Mouse (Mus musculus) intestine, embryonic 14.5 days (tissue): Measurements from ENCODE around the gene Gpr3. TPM values are rescaled to one million over a fixed set of nuclear protein-coding genes. Genes with fewer than 3 reads are reported as not detected.

Source experiments
- ATAC-seq: fragments of 200-750 bp; cut with Nextera tagmentation; replicated peaks from 2 replicates; pipeline ENCODE4 v1.8.0; 2017; ENCODE audit warnings: low read depth, moderate number of reproducible peaks, moderate TSS enrichment, moderate library complexity; ENCODE audit not compliant: low FRiP score, low TSS enrichment
- DNase-seq: peaks from one replicate; pipeline ENCODE4 v3.0.0-alpha.2; 2018; ENCODE audit warnings: low spot score
- H3K27ac ChIP-seq: fragments of 300-500 bp; sonication (generic); 2 replicates; pipeline ENCODE4 v1.5.1; 2014; ENCODE audit warnings: low read depth, mild to moderate bottlenecking, control low read depth
- H3K27me3 ChIP-seq: fragments of 300-500 bp; sonication (generic); replicated peaks from 2 replicates; pipeline ENCODE4 v1.6.1; 2014; ENCODE audit warnings: low read length, control low read depth; ENCODE audit not compliant: control insufficient read depth, insufficient read depth
- H3K36me3 ChIP-seq: fragments of 300-500 bp; sonication (generic); 2 replicates; pipeline ENCODE4 v1.6.1; 2014; ENCODE audit warnings: low read length, control low read depth; ENCODE audit not compliant: control insufficient read depth, insufficient read depth
- H3K4me1 ChIP-seq: fragments of 300-500 bp; sonication (generic); replicated peaks from 2 replicates; pipeline ENCODE4 v1.6.1; 2014; ENCODE audit warnings: low read length, control low read depth, mixed read lengths; ENCODE audit not compliant: control insufficient read depth, insufficient read depth
- H3K4me2 ChIP-seq: fragments of 300-500 bp; sonication (generic); 2 replicates; pipeline ENCODE4 v1.6.1; 2014; ENCODE audit warnings: low read length
- H3K4me3 ChIP-seq: fragments of 300-500 bp; sonication (generic); 2 replicates; pipeline ENCODE4 v1.5.1; 2014; ENCODE audit warnings: low read depth, low read length, control low read depth, mixed read lengths
- H3K9ac ChIP-seq: fragments of 300-500 bp; sonication (generic); 2 replicates; pipeline ENCODE4 v1.6.1; 2014; ENCODE audit warnings: mild to moderate bottlenecking, low read length
- H3K9me3 ChIP-seq: fragments of 300-500 bp; sonication (generic); 2 replicates; pipeline ENCODE4 v1.6.1; 2016; ENCODE audit warnings: low read length, control low read depth; ENCODE audit not compliant: control insufficient read depth
- whole genome bisulfite sequencing: fragments of 180-500 bp; shearing (Covaris S2); extraction: QIAGEN DNeasy Blood & Tissue Kit; methylation state at CpG from one replicate; pipeline ENCODE4 v1.1.7; 2014; 5-methylcytosine and 5-hydroxymethylcytosine counted together
- polyA plus RNA-seq: library from polyadenylated mRNA; unstranded; fragments of >200 nt; fragmentation: Nextera tagmentation; extraction: Ambion mirVana; gene quantifications from 2 replicates; pipeline ENCODE4 v1.2.1, GENCODE M21; 2014

Gpr3 gene
- polyA plus RNA-seq, 1 experiment from 2014 or later, result not detected

DNA sequence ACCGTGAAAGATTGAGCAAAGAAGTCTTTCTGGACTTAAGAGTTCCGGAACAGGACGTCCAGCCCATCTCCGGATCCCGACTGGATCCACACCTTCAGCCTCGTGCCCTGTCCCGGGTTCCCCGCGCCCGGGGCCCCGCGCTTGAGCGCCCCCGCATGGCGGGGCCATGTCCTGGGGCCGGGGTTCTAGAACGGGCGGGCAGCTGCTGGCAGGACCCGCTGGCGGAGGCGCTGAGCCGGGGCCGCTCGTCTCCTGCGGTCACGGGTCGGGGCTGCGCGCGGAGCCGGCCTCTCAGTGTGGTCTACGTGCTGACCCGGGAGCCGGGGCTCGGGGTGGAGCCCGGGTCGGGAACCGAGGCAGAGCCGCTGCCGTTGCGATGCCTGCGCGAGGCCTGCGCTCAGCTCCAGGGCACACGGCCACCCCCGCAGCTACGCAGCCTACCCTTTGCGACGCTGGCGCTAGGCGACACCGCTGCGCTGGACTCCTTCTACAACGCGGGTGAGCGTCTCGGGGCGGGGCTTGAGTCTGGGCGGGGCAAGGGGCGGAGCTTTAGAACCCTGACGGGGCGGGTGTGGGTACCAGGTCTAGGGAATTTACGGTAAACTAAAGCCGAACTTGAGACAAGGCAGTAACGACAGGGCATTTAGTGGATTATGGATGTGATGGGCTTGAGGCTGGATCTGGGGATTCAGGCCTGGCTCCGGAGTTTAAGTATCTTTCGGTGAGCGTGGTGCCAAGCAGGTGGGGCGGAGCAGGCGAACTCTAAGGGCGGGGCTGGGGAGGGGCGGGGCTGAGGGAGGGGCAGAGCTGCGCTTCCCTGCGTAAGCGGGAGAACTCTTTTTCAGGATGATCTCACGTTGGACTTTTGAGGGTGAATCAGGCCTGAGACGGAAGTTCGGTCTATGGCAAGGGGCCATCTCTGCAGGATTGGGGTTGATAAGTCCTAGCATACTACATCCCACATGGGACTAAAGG, 28.9 kb upstream of the Gpr3 start:
- Histone ChIP-seq H3K4me3 (peak overlapping the region; percentile 61), H3K36me3 (no peaks in the 10 kb centered on the region), H3K27me3 (peaks cover 13% of the 10 kb centered on the region; the same call in 1 of the 2 replicates), H3K9ac (peak overlapping the region; percentile 62), H3K9me3 (no peaks in the 10 kb centered on the region), H3K4me2 (peak overlapping the region; percentile 90), H3K27ac (peak overlapping the region; percentile 54; the same call in 1 of the 2 replicates), H3K4me1 (peaks cover 11% of the 10 kb centered on the region; the same call in 1 of the 2 replicates)
- ATAC-seq, result peak; percentile 91
- DNase-seq, result peak; percentile 99
- WGBS, result under 1% methylated on average over 77 of the region's 78 CpGs

GRCm38 (mm10) chr4:133240490-133240921, 28.2 kb upstream of the Gpr3 start, which contains the start of gene Map3k6:
Gene Map3k6 (plus strand): TSS chr4:133240818.
- Histone ChIP-seq H3K27ac (peak within 1 kb of the TSS; percentile 54; the same call in 1 of the 2 replicates), H3K27me3 (peaks cover 9% of the 10 kb centered on the region; the same call in 1 of the 2 replicates), H3K4me3 (peak within 1 kb of the TSS; percentile 61), H3K9ac (peak within 1 kb of the TSS; percentile 62), H3K9me3 (no peaks in the 10 kb centered on the region), H3K4me2 (peak within 1 kb of the TSS; percentile 90), H3K4me1 (peaks cover 11% of the 10 kb centered on the region; the same call in 1 of the 2 replicates), H3K36me3 (no peaks in the 10 kb centered on the region)
- ATAC-seq (peak; percentile 61), DNase-seq (peak; percentile 82)
- WGBS, result 5% methylated on average over 16 of the region's 16 CpGs

DNA sequence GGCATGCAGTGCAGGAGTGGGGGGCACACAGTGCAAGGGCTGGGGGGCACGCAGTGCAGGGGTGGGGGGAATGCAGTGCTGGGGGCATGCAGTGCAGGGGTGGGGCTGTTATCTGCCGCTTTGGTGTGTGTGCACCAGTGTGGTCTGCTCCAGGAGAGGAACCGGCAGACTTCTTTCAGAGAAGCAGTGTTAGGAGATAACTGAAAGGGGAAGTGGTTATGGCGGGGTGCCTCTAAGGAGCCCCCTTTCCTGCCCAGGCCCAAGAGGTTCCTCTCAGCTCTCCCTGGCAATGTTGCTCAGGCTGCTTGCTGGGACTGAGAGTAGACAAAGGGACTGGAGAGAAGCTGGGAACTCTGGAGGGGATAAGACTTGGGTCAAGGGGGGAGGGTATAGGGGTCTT, 25.6 kb upstream of the Gpr3 start:
- DNase-seq, result no peak

GRCm38 (mm10) chr4:133235415-133235814, 23.1 kb upstream of the Gpr3 start:
- Histone ChIP-seq H3K27me3 (no peaks in the 10 kb centered on the region), H3K27ac (no peak overlapping the region), H3K4me1 (0 out of 2 replicates have a peak, but pooled peaks cover under 1% of the 10 kb centered on the region), H3K9ac (no peak overlapping the region), H3K9me3 (no peaks in the 10 kb centered on the region), H3K36me3 (no peaks in the 10 kb centered on the region), H3K4me2 (no peak overlapping the region), H3K4me3 (no peak overlapping the region)
- DNase-seq (no peak), ATAC-seq (no peak)
- 69% methylated on average over 5 of the region's 5 CpGs for WGBS

More for the DNA sequence above, 25.6 kb upstream of the Gpr3 start:
- H3K27me3 ChIP-seq, result peaks cover 5% of the 10 kb centered on the region; the same call in 1 of the 2 replicates
- H3K27ac ChIP-seq, result no peak overlapping the region
- no peaks in the 10 kb centered on the region for H3K36me3 ChIP-seq
- H3K4me2 ChIP-seq, result no peak overlapping the region
- no peak overlapping the region for H3K4me3 ChIP-seq
- no peak overlapping the region for H3K9ac ChIP-seq
- no peak for ATAC-seq
- H3K4me1 ChIP-seq, result peaks cover 11% of the 10 kb centered on the region; the same call in 1 of the 2 replicates
- no peaks in the 10 kb centered on the region for H3K9me3 ChIP-seq
- 66% methylated on average over 4 of the region's 4 CpGs for WGBS

GRCm38 (mm10) chr4:133234771-133235170, 22.4 kb upstream of the Gpr3 start:
- WGBS, result 55% methylated on average over 5 of the region's 5 CpGs

GRCm38 (mm10) chr4:133233285-133233976, 21.1 kb upstream of the Gpr3 start:
- H3K9me3 ChIP-seq, result no peaks in the 10 kb centered on the region
- H3K9ac ChIP-seq, result no peak overlapping the region
- H3K4me2 ChIP-seq, result no peak overlapping the region
- no peaks in the 10 kb centered on the region for H3K4me1 ChIP-seq
- no peaks in the 10 kb centered on the region for H3K36me3 ChIP-seq
- ATAC-seq, result no peak
- WGBS, result 33% methylated on average over 10 of the region's 10 CpGs
- no peaks in the 10 kb centered on the region for H3K27me3 ChIP-seq
- no peak for DNase-seq
- no peak overlapping the region for H3K4me3 ChIP-seq
- H3K27ac ChIP-seq, result no peak overlapping the region

More at GRCm38 (mm10) chr4:133234771-133235170, 22.4 kb upstream of the Gpr3 start:
- no peak overlapping the region for H3K27ac ChIP-seq
- ATAC-seq (no peak), DNase-seq (no peak)
- H3K4me3 ChIP-seq, result no peak overlapping the region
- H3K9me3 ChIP-seq, result no peaks in the 10 kb centered on the region
- no peaks in the 10 kb centered on the region for H3K4me1 ChIP-seq
- no peak overlapping the region for H3K9ac ChIP-seq
- H3K36me3 ChIP-seq, result no peaks in the 10 kb centered on the region
- H3K4me2 ChIP-seq, result no peak overlapping the region
- no peaks in the 10 kb centered on the region for H3K27me3 ChIP-seq

GRCm38 (mm10) chr4:133229582-133229981, 17.2 kb upstream of the Gpr3 start:
- 75% methylated on average over 8 of the region's 8 CpGs for WGBS
- no peaks in the 10 kb centered on the region for H3K36me3 ChIP-seq
- no peaks in the 10 kb centered on the region for H3K9me3 ChIP-seq
- no peak overlapping the region for H3K27ac ChIP-seq
- no peak overlapping the region for H3K4me2 ChIP-seq
- H3K4me1 ChIP-seq, result no peaks in the 10 kb centered on the region
- H3K4me3 ChIP-seq, result no peak overlapping the region
- no peaks in the 10 kb centered on the region for H3K27me3 ChIP-seq
- no peak overlapping the region for H3K9ac ChIP-seq
- ATAC-seq, result no peak
- DNase-seq, result no peak

GRCm38 (mm10) chr4:133227636-133228035, 15.3 kb upstream of the Gpr3 start:
- Histone ChIP-seq H3K4me2 (no peak overlapping the region), H3K9me3 (no peaks in the 10 kb centered on the region), H3K27ac (no peak overlapping the region), H3K27me3 (no peaks in the 10 kb centered on the region), H3K4me1 (no peaks in the 10 kb centered on the region; the same call in 1 of the 2 replicates), H3K36me3 (no peaks in the 10 kb centered on the region), H3K9ac (no peak overlapping the region), H3K4me3 (no peak overlapping the region)
- DNase-seq (no peak), ATAC-seq (no peak)
- 75% methylated on average over 8 of the region's 8 CpGs for WGBS
